Mouse (Mus musculus) kidney, postnatal 25 days (tissue): ENCODE results near the gene Ube2d2b.
A peak's percentile ranks its signal among the peaks of the same experiment; 100 is the strongest.

ENCODE experiments used
- DNase-seq, 2 experiments: peaks; one replicate each; pipeline ENCODE4 v3.0.0; 2021; ENCODE audit warnings: mixed read lengths in 2 of 2

Ube2d2b gene

DNA sequence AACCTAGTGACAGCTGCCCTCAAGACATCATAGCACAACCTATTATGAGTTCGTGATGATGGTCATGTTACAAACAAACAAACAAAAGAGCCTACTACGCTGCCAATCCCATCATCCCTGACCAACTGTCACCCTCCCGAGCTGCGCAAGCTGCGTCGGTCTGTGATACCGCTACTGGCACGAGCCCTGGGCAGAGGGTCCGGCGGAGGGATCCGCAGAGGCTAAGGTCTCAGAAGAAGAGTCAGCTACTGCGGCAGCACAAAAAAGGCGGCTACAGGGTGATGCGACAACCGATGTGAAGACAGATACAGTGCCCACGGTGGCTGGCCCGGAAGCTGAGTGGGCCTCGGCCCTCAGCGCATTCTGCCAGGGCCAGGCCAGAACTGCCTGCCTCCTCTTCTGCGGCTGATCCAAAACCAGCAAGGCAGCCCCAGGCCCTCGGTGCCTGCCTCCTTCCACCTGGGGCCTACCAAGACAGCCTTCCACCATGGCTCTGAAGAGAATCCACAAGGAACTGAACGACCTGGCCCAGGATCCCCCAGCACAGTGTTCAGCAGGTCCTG is at the start of gene Ube2d2b:
Ube2d2b (plus strand) TSS at position 102 of the 563 bp plus-strand sequence.
- no peak for DNase-seq

DNA sequence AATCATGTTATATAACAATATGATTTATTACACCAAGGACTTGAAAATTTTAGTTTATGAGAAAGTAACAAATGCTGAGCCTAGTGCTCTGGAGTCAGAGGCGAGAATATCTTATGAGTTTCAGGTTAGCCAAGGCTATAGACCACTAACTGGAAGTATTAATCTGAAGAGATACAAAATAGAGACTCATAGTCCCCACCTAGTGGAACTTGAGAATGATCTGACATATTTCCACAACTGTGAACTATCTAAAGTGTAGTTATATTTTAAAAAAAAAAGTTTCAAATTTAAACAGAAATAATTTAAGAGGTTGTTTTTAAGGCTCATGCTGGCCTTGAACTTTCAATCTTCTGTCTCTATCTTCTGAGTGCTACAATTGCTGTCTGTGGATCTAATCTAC is 47.5 kb upstream of the Ube2d2b start:
- DNase-seq = no peak

DNA sequence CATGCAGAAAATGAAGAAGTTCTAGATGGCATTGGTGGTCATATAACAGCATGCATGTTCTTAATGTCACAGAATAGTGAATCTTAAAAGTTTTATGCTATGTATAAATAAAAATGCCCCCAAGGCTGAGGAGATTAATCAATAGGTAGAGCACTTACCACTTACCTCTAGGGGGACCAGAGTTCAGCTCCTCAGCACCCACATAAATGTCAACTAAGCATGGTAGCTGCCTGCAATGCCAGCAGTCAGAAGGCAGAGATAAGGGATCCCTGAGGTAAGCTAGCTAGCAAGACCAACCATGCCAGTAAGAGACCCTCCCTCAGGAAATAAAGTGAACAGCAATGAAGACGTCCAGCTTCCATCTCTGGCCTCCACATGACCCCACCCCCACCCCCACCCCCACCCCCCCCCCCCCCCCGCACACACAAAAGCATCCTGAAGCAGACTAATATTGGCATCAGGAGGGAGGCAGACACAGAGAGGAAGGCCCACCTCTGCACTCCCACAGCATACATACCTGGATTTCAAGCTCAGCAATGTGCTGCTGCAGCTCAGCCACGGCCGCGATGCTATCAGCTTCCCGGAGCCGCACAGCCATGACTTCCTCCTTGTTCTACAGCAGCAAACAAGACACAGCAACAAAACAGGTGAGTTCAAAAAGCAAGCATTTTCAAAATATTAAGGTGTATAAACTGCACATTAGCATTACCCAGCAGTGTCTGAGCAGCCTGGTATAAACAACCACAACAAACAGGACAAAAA is 42.0 kb upstream of the Ube2d2b start:
- DNase-seq = no peak

DNA sequence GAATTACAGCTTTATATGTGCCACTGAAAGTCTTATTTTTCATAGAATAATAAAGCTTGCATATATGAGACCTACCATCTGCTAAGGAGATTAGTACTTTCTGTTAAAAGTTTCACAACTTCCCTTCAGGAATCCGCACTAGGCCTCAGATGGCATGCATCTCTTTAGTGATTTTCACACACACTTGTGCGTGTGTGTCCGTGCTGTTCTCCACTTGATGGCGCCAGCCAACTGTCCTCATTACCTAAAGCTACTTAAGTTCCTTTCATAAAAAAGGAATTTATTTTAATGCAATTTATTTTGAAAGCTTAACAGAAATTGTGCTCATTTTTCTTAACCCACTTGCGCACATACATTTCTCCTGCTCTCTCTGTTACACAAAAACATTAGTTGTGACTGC is 40.4 kb upstream of the Ube2d2b start:
- peak in 1 of 2 experiments; percentile 40 for DNase-seq

DNA sequence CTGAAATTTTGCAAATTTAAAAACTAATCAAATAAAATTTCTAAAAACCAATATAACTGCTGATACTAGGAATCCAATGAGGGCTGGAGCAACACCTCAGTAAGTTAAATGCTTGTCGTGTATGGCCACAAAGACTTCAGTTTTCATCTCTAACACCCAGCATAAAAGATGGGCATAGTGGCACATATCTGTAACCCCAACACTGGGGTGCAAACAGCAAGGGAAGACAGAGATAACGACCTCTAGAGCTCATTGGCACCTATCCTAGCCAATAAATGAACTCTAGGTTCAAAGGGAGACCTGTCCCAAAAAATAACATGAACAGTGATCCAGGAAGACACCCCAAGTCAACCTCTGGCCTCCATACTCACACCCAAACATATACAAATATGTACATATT is 37.9 kb upstream of the Ube2d2b start:
- DNase-seq = no peak

DNA sequence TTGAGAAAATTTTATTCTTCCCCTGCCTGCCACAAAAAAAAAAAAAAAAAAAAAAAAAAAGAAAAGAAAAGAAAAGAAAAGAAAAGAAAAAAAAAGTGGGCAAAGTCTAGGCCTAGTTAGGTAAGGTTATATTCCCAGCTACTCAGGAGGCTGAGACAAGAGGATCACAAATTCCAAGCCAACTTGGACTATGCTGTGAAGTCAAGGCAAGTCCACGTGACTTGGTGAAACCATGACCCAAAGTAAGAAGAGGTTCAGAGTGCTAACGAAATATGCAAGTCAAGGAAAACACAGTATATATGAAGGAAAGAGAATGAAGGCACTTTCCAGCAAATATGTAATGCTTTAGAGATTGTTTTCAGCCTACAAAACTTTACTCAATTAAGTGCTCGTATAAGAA is 37.4 kb upstream of the Ube2d2b start:
- DNase-seq = peak in 1 of 2 experiments; percentile 26

DNA sequence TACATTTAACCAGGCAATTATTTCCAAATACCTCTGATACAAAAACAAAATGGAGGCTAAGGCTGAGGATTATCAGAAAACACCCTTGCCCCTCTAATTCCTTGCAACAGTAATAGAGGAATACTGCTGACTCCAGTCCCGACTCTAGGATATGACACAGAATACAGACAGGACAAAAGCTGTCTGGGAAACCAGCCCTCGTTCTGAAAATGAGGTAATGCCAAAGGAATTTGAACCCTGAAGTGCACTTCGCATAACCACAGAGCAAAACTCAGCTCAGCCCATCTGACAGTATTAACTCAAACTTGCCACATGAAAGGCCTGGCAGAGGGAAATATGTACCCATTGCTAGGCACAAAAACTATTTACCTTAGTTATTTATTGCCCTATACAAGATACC is 36.6 kb upstream of the Ube2d2b start:
- DNase-seq = peak in 1 of 2 experiments; percentile 30

DNA sequence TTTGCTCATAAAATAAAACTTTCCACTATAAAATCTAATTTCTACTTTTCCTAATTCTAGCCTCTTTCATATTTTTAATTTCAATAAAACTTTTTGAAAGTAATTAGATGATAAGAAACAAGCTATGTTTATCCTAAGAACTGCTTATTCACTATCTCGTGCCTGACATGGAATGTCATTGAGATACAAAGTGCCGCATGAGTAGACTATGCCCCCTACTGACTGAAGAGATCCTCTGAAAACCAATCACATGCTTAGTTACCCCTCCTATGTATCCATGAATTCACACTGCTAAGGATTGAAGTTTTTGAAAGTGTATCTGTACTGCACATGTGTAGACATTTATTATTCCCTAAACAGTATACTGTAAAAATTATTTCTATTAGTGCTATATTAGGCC is 36.0 kb upstream of the Ube2d2b start:
- no peak for DNase-seq

DNA sequence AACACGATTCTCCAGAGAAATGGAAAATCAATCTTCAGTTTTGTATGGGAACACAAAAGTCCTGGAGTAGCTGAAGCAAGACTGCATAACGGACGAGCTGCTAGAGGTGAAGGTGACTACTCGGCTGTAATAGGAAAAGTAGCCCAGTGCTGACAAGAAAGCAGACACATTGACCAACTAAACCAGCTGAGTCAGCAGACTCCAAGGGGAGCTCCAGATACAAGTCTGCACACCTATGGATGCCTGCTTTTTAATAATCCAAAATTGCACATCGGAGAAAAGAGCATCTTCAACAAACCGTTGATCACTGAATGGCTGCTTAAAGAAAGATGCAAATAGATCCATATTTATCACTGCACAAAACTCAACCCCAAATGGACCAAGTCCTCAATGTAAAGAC is 31.6 kb upstream of the Ube2d2b start:
- no peak for DNase-seq

DNA sequence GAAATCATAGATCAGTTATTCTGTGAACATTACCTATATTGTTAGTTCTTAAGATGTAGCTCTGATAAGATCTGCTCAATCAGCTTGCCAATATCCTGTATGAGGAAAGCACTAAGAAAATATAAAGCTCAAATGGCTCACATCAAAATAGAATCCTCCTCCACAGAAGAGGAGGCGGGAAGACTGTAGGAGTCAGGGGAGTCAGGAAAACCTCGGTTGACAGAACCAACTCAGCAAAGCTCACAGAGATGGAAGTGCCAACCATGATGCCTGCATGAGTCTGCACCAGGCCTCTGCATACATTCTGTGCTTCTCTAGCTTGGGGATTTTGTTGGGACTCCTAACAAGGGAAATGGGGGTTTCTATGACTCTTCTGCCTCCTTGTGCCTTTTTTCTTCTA is 28.7 kb upstream of the Ube2d2b start:
- DNase-seq = no peak

DNA sequence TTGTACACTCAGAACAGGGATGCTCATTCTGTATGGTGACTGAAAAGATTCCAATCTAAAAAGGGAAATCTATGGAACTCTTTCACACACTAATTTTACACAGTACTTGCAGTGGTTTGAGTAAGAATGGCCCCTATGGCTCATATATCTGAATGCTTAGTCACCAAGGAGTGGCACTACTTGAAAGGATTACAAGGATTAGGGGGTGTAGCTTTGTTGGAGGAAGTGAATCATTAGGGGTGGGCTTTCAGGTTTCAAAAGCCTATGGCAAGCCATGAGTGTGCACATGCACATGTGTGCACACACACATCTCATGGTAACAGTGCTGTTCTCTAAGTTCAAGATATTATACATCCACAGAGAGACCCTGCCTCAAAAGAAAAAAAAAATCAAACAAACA is 27.3 kb upstream of the Ube2d2b start:
- DNase-seq = no peak

DNA sequence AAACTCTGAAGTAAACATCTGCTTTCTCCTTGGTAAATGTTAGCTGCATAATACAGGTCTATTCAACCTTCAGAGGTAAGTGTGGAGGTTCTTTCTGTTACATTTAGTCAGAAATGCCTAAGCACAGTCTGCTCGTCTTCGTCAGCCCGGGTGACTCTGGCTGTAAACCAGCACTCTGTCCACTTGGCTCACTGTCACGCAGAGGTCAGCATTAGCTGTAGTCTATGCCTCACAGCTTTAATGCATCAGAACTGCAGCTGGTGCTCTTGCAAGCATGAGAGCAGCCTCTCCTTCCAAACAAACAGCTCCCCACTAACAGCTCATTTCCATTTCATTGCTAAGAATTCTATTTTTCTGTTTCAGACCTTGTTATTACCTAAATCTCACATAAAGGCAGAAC is 22.4 kb upstream of the Ube2d2b start:
- DNase-seq = peak in 1 of 2 experiments; percentile 15

DNA sequence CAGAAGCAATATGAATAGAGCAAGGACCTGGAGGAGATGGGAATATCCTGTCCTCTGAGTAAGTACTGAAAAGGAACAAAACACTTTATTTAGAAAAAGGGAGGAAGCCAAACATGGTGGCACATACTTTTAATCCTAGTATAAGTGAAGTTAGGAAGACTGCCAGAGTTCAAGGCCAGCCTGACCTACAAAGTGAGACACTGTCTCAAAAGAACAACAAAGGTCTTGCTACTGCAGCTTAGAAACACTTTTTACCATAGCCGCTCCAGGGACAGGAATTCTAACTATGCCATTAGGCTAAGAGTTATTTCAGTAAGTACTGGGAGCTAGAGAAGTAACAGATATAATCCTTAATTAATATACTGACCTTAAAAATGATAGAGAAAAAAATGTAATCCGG is 15.2 kb upstream of the Ube2d2b start:
- DNase-seq = no peak

DNA sequence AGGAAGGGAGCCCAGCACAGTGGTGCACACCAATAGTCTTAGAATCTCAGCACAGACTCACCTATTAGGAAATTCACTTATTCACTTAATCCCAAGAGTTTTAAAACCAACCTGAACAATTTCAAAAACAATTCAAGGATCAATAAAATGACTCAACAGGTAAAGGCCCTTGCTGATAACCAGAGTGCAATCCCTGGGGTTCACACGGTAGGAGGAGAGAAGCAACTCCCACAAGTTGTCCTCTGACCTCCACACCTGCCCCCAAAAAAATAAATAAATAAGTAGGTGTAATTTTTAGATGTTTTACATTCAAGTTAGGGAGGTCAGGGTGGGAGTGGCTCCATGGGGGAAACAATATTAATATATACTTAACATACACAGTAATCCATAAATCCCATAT is 7.4 kb upstream of the Ube2d2b start:
- no peak for DNase-seq

DNA sequence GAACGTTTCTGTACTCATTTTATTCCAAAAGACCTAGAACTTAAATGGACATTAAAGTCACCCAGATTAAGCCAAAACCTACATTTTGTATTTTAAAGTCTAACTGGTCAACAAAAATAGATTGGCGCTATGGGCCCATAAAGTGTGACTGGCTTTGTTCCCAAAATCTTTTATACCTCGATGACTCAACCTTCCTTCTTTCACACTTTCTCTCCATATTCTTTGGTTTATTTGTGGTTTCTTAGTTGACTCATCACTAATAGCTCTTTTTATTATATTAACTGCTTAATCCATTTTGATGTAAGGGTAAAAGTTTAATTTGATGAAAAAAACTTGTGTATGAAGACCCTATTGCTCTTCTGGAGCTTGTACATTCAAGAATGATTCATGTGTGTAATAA is 1.5 kb downstream of the Ube2d2b start:
- no peak for DNase-seq

DNA sequence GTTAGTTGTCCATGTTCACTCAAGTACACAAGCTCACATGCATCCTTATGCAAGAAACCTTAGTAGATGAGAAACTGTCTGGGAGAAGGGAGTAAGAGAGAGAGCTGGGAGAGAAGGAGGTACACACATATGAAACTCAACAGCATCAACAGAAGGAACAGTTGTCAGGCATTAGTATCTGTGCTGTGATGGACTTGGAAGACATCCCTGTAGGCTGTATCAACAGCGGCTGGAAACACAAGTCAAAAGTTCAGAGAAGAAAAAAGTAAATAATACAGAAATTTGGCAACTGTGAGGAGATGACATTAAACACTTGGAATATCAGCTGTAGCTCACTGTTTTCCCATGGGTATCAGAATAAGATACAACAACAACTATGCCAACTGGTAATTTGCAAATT is 4.4 kb downstream of the Ube2d2b start:
- DNase-seq = no peak

DNA sequence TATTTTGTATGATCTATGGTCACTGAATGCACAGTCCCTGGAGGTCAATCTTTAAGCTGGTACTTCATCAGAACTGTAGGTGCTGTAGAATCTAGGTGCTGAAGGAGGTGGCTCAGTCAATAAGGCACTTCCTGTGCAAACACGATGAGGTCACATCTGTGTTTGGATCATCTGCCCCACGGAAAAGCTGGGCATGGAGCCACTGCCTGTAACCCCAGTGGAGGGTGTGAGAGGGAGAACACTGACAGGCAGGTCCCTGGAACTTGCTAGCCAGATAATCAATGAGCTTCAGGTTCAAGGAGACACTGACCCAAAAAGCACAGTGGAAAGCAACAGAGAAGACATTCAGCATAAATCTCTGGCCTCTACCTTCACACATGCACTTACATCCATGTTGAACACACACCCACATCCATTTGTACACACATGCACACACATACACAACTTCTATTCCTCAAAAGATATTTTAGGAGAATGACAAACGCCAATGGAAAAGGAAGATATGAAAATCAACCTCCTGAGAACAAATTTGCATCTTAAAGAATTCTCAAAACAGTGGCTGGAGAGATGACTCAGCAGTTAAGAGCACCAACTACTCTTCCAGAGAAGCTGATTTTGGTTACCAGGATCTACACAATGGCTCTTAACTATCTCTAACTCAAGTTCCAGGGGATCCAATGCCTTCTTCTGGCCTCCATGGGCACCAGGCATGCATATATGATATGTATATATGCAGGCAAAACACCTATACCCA is 9.2 kb downstream of the Ube2d2b start:
- no peak for DNase-seq

DNA sequence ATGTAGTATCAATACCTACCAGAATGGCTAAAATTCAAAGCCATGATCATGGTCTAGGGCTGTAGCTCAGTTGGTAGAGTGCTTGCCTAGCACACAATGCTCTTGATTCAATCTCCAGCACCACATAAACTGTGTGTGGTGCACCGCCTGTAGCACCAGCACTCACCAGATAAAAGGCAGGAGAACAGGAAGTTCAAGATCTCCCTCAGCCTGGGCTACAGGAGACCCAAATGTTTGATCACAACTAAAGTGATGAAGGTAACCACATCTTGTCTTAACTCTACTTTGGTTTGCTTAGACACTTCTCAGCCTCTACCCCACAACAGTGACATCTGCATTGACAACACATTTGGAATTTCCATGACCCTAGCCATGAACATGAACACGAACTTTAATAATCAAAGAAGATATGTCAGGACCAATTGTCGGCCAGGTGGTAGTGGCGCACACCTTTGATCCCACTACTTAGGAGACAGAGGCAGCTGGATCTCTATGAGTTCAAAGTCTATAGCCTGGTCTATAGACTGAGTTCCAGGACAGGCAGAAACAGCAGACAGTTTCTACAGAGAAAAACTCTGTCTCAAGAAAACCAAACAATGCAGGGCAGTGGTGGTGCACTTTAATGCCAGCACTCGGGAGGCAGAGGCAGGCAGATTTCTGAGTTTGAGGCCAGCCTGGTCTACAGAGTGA is 10.8 kb downstream of the Ube2d2b start:
- no peak for DNase-seq

DNA sequence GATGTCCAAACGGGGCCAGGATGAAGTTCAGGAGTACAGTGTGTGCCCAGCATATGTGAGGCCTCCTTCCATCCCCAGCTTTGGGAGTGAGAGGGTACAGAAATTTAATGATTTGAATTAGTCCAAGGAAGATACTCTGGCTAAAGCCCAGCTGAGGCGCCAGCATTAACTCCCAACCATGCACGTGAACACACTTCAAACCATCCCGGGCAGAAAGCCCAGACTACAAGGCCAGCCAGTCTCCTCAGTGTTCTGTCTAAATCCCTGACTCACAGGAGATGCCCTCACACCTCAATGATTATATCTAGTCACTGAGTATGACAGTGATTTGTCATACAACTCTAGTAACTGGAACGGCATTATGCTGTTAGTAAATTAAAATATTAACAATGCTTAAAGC is 17.4 kb downstream of the Ube2d2b start:
- DNase-seq = peak; percentile 61 to 71

DNA sequence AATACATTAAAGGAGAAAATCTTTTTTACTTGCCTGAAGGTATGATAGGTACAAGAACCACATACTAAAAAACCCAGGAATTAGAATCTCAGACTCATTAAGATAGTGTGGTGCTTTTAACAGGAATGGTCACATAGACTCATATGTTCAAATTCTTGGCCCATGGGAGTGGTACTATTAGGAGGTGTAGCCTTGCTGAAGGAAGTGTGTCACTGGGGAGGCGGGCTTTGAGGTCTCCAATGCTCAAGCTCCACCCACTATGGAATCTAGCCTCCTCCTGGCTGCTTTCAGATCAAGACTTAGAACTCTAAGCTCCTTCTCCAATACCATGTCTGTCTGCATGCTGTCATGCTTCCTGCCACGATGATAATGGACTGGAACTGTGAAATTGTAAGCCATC is 17.9 kb downstream of the Ube2d2b start:
- DNase-seq = no peak

DNA sequence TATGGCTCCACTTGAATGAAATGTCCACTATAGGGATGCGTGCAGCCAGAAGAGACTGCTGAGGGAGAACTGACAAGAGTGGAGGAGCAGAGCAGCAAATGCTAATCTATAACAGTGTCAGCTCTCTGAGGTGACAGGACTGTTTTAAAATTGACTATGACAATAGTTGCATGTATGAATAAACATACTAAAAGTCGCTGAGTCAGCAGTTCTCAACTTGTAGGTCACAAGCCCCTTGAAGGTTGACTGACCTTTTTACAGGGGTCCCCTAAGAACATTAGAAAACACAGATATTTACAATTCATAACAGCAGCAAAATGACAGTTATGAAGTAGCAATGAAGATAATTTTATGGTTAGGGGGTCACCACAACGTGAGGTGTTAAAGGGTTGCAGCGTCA is 19.1 kb downstream of the Ube2d2b start:
- DNase-seq = no peak

DNA sequence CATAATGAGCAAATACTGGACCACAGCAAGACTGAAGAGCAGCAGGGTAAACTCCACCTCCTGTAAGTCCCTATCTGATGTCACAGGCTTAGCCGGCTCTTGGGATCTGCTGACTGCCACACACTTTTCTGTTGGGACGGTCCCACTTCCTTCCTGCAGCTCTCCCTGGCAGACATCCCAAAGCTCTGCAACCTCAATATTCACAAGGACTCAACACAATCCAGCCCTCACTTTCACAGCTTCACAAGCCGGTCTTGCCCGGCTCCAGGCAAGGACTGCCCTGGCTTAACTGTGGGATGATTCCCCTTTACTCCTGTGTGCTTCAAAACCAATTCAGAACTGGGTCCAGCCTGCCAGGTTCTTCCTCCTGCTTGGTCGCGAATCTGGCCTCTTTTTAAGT is 23.9 kb downstream of the Ube2d2b start:
- DNase-seq = peak; percentile 58 to 64

DNA sequence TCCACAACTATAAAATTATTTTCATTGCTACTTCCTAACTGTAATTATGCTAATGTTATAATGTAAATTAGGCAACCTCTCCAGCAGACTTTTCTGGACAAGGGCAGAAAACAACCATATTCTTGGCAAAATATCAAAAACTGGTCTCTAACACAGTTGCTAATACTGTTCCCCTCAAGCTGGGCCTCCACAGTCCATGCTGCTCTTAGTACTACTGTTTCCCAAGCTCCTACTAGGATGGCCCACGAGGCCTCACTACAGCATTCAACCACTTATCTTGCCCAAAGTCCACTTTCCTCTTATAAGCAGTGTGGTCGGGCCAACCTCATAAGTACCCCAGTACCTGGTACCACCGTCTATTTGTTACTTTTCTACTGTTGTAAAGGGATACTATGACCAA is 24.7 kb downstream of the Ube2d2b start:
- DNase-seq = no peak

DNA sequence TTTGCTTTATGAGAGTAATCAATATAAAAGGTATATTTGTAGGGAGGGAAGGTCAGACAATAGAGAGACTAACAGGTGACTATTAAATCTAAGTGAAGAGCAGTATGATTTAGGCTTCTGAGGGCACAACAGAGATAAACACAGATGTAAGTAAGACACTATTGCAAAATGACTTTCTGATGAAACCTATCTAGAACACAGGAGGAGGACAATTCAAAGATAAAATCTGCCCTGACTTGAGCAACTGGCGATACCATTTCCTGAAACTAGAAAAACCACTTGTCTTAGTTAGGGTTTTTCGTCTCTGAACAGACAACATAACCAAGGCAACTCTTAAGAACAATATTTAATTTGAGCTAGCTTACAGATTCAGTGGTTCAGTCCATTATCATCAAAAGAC is 25.6 kb downstream of the Ube2d2b start:
- DNase-seq = no peak
